ENCODE assay signal across 8 mouse cellular contexts in genomic region chrX:38249640-38250351, GRCm38 (mm10). TPM values are rescaled to one million over a fixed set of nuclear protein-coding genes. Genes with fewer than 3 reads are reported as not detected.
DNase-seq lines count a peak whose midpoint lies in the region; ATAC-seq and TF ChIP-seq lines count a peak whose summit lies in the region.

No protein-coding gene starts in this region.

- no peaks in the 10 kb centered on the region for H3K27me3 ChIP-seq in forebrain, postnatal 0 days (ENCODE audit: insufficient read depth, low read length)
- no peaks in the 10 kb centered on the region for H3K27me3 ChIP-seq in hindbrain, embryonic 15.5 days
- no peaks in the 10 kb centered on the region; the same call in 1 of the 2 replicates for H3K27me3 ChIP-seq in limb, embryonic 14.5 days (ENCODE audit: control insufficient read depth, insufficient read depth, low read length)
- no peaks in the 10 kb centered on the region for H3K27me3 ChIP-seq in myocyte (ENCODE audit: control insufficient read depth, insufficient read depth, insufficient read length)

- H3K27ac ChIP-seq in forebrain, postnatal 0 days (ENCODE audit: low read depth, low read length), result no peak overlapping the region
- H3K27ac ChIP-seq in hindbrain, embryonic 15.5 days (replicated peaks), result no peak overlapping the region
- no peak overlapping the region for H3K27ac ChIP-seq in limb, embryonic 14.5 days (replicated peaks; ENCODE audit: low read depth, low read length)

- no peak for TF ChIP-seq POLR2A in limb, embryonic 14.5 days (IDR thresholded peaks at IDR 0.05; ENCODE audit: borderline replicate concordance, extremely low read depth, insufficient read depth, insufficient read length)
- TF ChIP-seq POLR2A in myocyte (IDR thresholded peaks at IDR 0.05; ENCODE audit: insufficient read length, low read depth), result no peak

- H3K9me3 ChIP-seq in forebrain, postnatal 0 days (ENCODE audit: low read length), result no peaks in the 10 kb centered on the region
- H3K9me3 ChIP-seq in hindbrain, embryonic 15.5 days, result no peaks in the 10 kb centered on the region
- no peaks in the 10 kb centered on the region for H3K9me3 ChIP-seq in limb, embryonic 14.5 days (ENCODE audit: control insufficient read depth, low read length)

- no peaks in the 10 kb centered on the region for H3K79me2 ChIP-seq in myocyte (ENCODE audit: control insufficient read depth, insufficient read depth)

- no peak overlapping the region for H3ac ChIP-seq in myocyte (ENCODE audit: control insufficient read depth, insufficient read length)

- DNase-seq in urinary bladder, postnatal 14 days (ENCODE audit: low spot score), result peak; percentile 24
- no peak for DNase-seq in urinary bladder, postnatal 10 days (ENCODE audit: low spot score)
- DNase-seq in c-Kit-positive CD71-positive TER-119-positive erythroid progenitor cells, embryonic 14.5 days (ENCODE audit: low spot score), result peak; percentile 10
- peak; percentile 72 for DNase-seq in forebrain, postnatal 0 days
- DNase-seq in limb, embryonic 14.5 days (ENCODE audit: low spot score), result peak; percentile 33
- peak; percentile 56 for DNase-seq in thymus, postnatal 4 days

- 34% methylated on average over 16 of the region's 16 CpGs for WGBS in forebrain, postnatal 0 days
- 23% methylated on average over 16 of the region's 16 CpGs for WGBS in hindbrain, embryonic 15.5 days
- 17% methylated on average over 15 of the region's 16 CpGs for WGBS in limb, embryonic 14.5 days

- no peaks in the 10 kb centered on the region for H3K36me3 ChIP-seq in forebrain, postnatal 0 days (ENCODE audit: insufficient read depth)
- H3K36me3 ChIP-seq in hindbrain, embryonic 15.5 days, result no peaks in the 10 kb centered on the region
- H3K36me3 ChIP-seq in limb, embryonic 14.5 days (ENCODE audit: control insufficient read depth, insufficient read depth, low read length), result no peaks in the 10 kb centered on the region
- no peaks in the 10 kb centered on the region for H3K36me3 ChIP-seq in myocyte (ENCODE audit: control insufficient read depth, insufficient read depth)

- no peaks in the 10 kb centered on the region for H3K4me1 ChIP-seq in forebrain, postnatal 0 days (ENCODE audit: insufficient read depth)
- peaks cover 8% of the 10 kb centered on the region; the same call in 1 of the 2 replicates for H3K4me1 ChIP-seq in hindbrain, embryonic 15.5 days (replicated peaks)
- no peaks in the 10 kb centered on the region for H3K4me1 ChIP-seq in limb, embryonic 14.5 days (ENCODE audit: control insufficient read depth, insufficient read depth, low read length)

- TF ChIP-seq CTCF in forebrain, postnatal 0 days (IDR thresholded peaks at IDR 0.05; ENCODE audit: low read depth), result peak; percentile 73

- H3K4me3 ChIP-seq in forebrain, postnatal 0 days (ENCODE audit: low read depth, low read length), result no peak overlapping the region
- peak overlapping the region; percentile 46 for H3K4me3 ChIP-seq in hindbrain, embryonic 15.5 days
- H3K4me3 ChIP-seq in limb, embryonic 14.5 days (replicated peaks; ENCODE audit: low read length), result peak overlapping the region; percentile 35; the same call in 1 of the 2 replicates
- H3K4me3 ChIP-seq in myocyte, result no peak overlapping the region

- peak overlapping the region; percentile 69 for H3K4me2 ChIP-seq in forebrain, postnatal 0 days (ENCODE audit: low read depth)
- H3K4me2 ChIP-seq in hindbrain, embryonic 15.5 days, result peak overlapping the region; percentile 78
- H3K4me2 ChIP-seq in limb, embryonic 14.5 days (replicated peaks; ENCODE audit: low read depth, low read length, severe bottlenecking), result peak overlapping the region; percentile 64; the same call in 1 of the 2 replicates
- H3K4me2 ChIP-seq in myocyte (ENCODE audit: low read depth), result peak overlapping the region; percentile 64

- no peak overlapping the region for H3K9ac ChIP-seq in forebrain, postnatal 0 days
- H3K9ac ChIP-seq in hindbrain, embryonic 15.5 days, result no peak overlapping the region
- no peak overlapping the region for H3K9ac ChIP-seq in limb, embryonic 14.5 days (ENCODE audit: low read depth, low read length, severe bottlenecking)

- ATAC-seq in forebrain, postnatal 0 days, result peak; percentile 47
- no peak for ATAC-seq in hindbrain, embryonic 15.5 days (ENCODE audit: low FRiP score, low read depth)
- no peak for ATAC-seq in limb, embryonic 14.5 days (ENCODE audit: low FRiP score, low read depth)

TF ChIP-seq in myocyte, 11 proteins besides CTCF, POLR2A, EP300 and RAD21:
- TF ChIP-seq MAX (IDR thresholded peaks at IDR 0.05; ENCODE audit: low read depth) (no peak), E2F4 (IDR thresholded peaks at IDR 0.05; ENCODE audit: insufficient read depth) (no peak), USF1 (IDR thresholded peaks at IDR 0.05; ENCODE audit: low read depth) (no peak), POLR2AphosphoS2 (IDR thresholded peaks at IDR 0.05; ENCODE audit: insufficient read length, low read depth) (no peak), MYOG (IDR thresholded peaks at IDR 0.05; ENCODE audit: control insufficient read depth in 1 of 3, insufficient read depth in 1 of 3, insufficient read length in 2 of 3, low read depth in 2 of 3) (no peak), SRF (IDR thresholded peaks at IDR 0.05; ENCODE audit: control insufficient read depth, insufficient read length, low read depth) (no peak), MYOD1 (IDR thresholded peaks at IDR 0.05; ENCODE audit: control insufficient read depth in 1 of 3, insufficient read length in 2 of 3, low read depth in 2 of 3) (no peak), REST (IDR thresholded peaks at IDR 0.05; ENCODE audit: insufficient read depth, insufficient read length) (no peak), TCF3 (IDR thresholded peaks at IDR 0.05; ENCODE audit: insufficient read length, low read depth) (no peak), TCF12 (IDR thresholded peaks at IDR 0.05; ENCODE audit: insufficient read depth, poor library complexity, severe bottlenecking) (no peak), CEBPB (IDR thresholded peaks at IDR 0.05; ENCODE audit: insufficient read depth, poor library complexity, severe bottlenecking) (no peak)

RNA-seq across cellular contexts. Expression of gene Tmem255a, which starts 2.4 kb away (rescaled TPM):
- total RNA-seq in forebrain, postnatal 0 days (2014; rRNA removed), result 12.1 and 20.7 TPM in 2 replicates
- 13.0 and 17.5 TPM in 2 replicates for polyA plus RNA-seq in forebrain, postnatal 0 days (2015; fragmentation: Nextera tagmentation; extraction: Ambion mirVana)
- 37.1 and 39.0 TPM in 2 replicates for polyA plus RNA-seq in hindbrain, embryonic 15.5 days (2015; fragmentation: Nextera tagmentation; extraction: Ambion mirVana)
- 26.0 and 31.8 TPM in 2 replicates for polyA plus RNA-seq in limb, embryonic 14.5 days (2012; rRNA removed)
- polyA plus RNA-seq in limb, embryonic 14.5 days (2014; fragmentation: Nextera tagmentation; extraction: Ambion mirVana), result 37.7 and 39.4 TPM in 2 replicates
- 0.06 TPM for polyA plus RNA-seq in myocyte (2012; fragmentation: generic; extraction: Trizol)

Comparison
In these comparisons a context has a peak if more than half of its experiments do, and no peak if none do; other contexts are left out.
1. H3K4me3 ChIP-seq: peak in hindbrain, embryonic 15.5 days (single experiment) and limb, embryonic 14.5 days (single experiment); none in forebrain, postnatal 0 days (single experiment) and myocyte (single experiment).
2. RNA of gene Tmem255a, which starts 2.4 kb away (polyA plus RNA-seq): 37.1 to 39.0 TPM in hindbrain, embryonic 15.5 days, 26.0 to 39.4 TPM in limb, embryonic 14.5 days and 13.0 to 17.5 TPM in forebrain, postnatal 0 days; 0.06 TPM in myocyte (single experiment); every median in the first group is over 10 times any median in the second.
3. Peak in every context shown above with its lines, with median percentiles within 50 percentile points of each other: H3K4me2 ChIP-seq.